Mouse (Mus musculus): Measurements from ENCODE around the gene Rdh8. TPM values are rescaled to one million over a fixed set of nuclear protein-coding genes. Genes with fewer than 3 reads are reported as not detected.

The Rdh8 gene
- total and polyA plus RNA-seq, 2 experiments from 2014 or later, result not detected

DNA sequence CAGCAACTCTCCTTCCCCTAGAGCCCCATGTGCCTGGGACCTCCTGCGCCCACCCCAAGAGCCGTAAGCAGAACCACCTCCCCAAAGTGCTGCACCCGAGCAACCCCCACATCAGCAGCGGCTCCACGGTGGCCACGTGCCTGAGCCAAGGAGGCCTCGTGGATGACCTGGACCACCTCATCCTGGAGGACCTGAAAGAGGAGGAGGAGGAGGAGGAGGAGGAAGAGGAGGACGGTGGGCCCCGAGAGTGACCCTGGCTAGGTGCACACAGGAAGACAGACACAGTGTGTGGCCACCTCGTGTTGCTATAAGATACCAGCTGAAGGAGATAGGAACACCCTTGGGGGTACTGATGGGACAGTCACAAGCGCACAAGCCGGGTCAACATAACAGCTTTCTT lies 55.2 kb downstream of the Rdh8 start:
- H3K9ac ChIP-seq, result no peak overlapping the region
- 95% methylated on average over 12 of the region's 12 CpGs for WGBS
- H3K36me3 ChIP-seq (ENCODE audit: insufficient read depth), result no peaks in the 10 kb centered on the region
- no peak overlapping the region for H3K4me2 ChIP-seq (ENCODE audit: low read depth)
- peaks cover 21% of the 10 kb centered on the region for H3K27me3 ChIP-seq (ENCODE audit: insufficient read depth, low read length)
- no peaks in the 10 kb centered on the region for H3K9me3 ChIP-seq (ENCODE audit: low read length)
- H3K4me3 ChIP-seq (ENCODE audit: low read depth, low read length), result no peak overlapping the region
- no peak for DNase-seq
- no peak for TF ChIP-seq CTCF (IDR thresholded peaks at IDR 0.05; ENCODE audit: low read depth)
- no peak for ATAC-seq
- no peak overlapping the region for H3K27ac ChIP-seq (ENCODE audit: low read depth, low read length)
- H3K4me1 ChIP-seq (ENCODE audit: insufficient read depth), result peaks cover 6% of the 10 kb centered on the region; the same call in 1 of the 2 replicates

- Histone ChIP-seq H3K4me1 (ENCODE audit: insufficient read depth) (peaks cover 6% of the 10 kb centered on the region; the same call in 1 of the 2 replicates), H3K36me3 (ENCODE audit: insufficient read depth) (no peaks in the 10 kb centered on the region), H3K9me3 (ENCODE audit: low read length) (no peaks in the 10 kb centered on the region), H3K27me3 (ENCODE audit: insufficient read depth, low read length) (peaks cover 6% of the 10 kb centered on the region; the same call in 1 of the 2 replicates), H3K4me3 (ENCODE audit: low read depth, low read length) (no peak overlapping the region), H3K4me2 (ENCODE audit: low read depth) (no peak overlapping the region), H3K27ac (ENCODE audit: low read depth, low read length) (no peak overlapping the region), H3K9ac (no peak overlapping the region)
- 66% methylated on average over 23 of the region's 23 CpGs for WGBS
- DNase-seq (no peak), ATAC-seq (no peak)
- no peak for TF ChIP-seq CTCF (IDR thresholded peaks at IDR 0.05; ENCODE audit: low read depth)
Measured at GRCm38 (mm10) chr9:20875021-20875790, 56.9 kb downstream of the Rdh8 start.

Other genes starting within 250 kb of the Rdh8 start
- gene Zfp846, start 237.2 kb upstream of the Rdh8 start, total RNA-seq (2014; rRNA removed), result 35.5 and 38.4 TPM in 2 replicates
- gene Zfp846, start 237.2 kb upstream of the Rdh8 start, polyA plus RNA-seq (2015; fragmentation: Nextera tagmentation; extraction: Ambion mirVana), result 25.9 and 38.9 TPM in 2 replicates
- gene Ubl5, start 175.6 kb upstream of the Rdh8 start, total RNA-seq (2014; rRNA removed), result 166 and 215 TPM in 2 replicates
- 533 and 690 TPM in 2 replicates for gene Ubl5, start 175.6 kb upstream of the Rdh8 start, polyA plus RNA-seq (2015; fragmentation: Nextera tagmentation; extraction: Ambion mirVana)
- 15.6 and 18.7 TPM in 2 replicates for gene Fbxl12, start 173.7 kb upstream of the Rdh8 start, total RNA-seq (2014; rRNA removed)
- 12.5 and 13.4 TPM in 2 replicates for gene Fbxl12, start 173.7 kb upstream of the Rdh8 start, polyA plus RNA-seq (2015; fragmentation: Nextera tagmentation; extraction: Ambion mirVana)
- 38.8 and 46.6 TPM in 2 replicates for gene Pin1, start 166.4 kb upstream of the Rdh8 start, total RNA-seq (2014; rRNA removed)
- gene Pin1, start 166.4 kb upstream of the Rdh8 start, polyA plus RNA-seq (2015; fragmentation: Nextera tagmentation; extraction: Ambion mirVana), result 62.0 and 76.0 TPM in 2 replicates
- gene Olfm2, start 72.2 kb upstream of the Rdh8 start, total RNA-seq (2014; rRNA removed), result 251 and 263 TPM in 2 replicates
- 210 and 249 TPM in 2 replicates for gene Olfm2, start 72.2 kb upstream of the Rdh8 start, polyA plus RNA-seq (2015; fragmentation: Nextera tagmentation; extraction: Ambion mirVana)
- 1.2 and 3.7 TPM in 2 replicates for gene Col5a3, start 3.4 kb upstream of the Rdh8 start, total RNA-seq (2014; rRNA removed)
- gene Col5a3, start 3.4 kb upstream of the Rdh8 start, polyA plus RNA-seq (2015; fragmentation: Nextera tagmentation; extraction: Ambion mirVana), result 0.40 TPM in 2 replicates
- gene A230050P20Rik, start 50.1 kb downstream of the Rdh8 start, total RNA-seq (2014; rRNA removed), result 18.0 and 22.1 TPM in 2 replicates
- 5.0 and 19.6 TPM in 2 replicates for gene A230050P20Rik, start 50.1 kb downstream of the Rdh8 start, polyA plus RNA-seq (2015; fragmentation: Nextera tagmentation; extraction: Ambion mirVana)
- 8.6 and 13.8 TPM in 2 replicates for gene Angptl6, start 61.2 kb downstream of the Rdh8 start, total RNA-seq (2014; rRNA removed)
- 16.4 and 20.6 TPM in 2 replicates for gene Angptl6, start 61.2 kb downstream of the Rdh8 start, polyA plus RNA-seq (2015; fragmentation: Nextera tagmentation; extraction: Ambion mirVana)
- 55.5 and 72.4 TPM in 2 replicates for gene Ppan, start 69.7 kb downstream of the Rdh8 start, total RNA-seq (2014; rRNA removed)
- 40.7 and 43.1 TPM in 2 replicates for gene Ppan, start 69.7 kb downstream of the Rdh8 start, polyA plus RNA-seq (2015; fragmentation: Nextera tagmentation; extraction: Ambion mirVana)
- 129 and 137 TPM in 2 replicates for gene Eif3g, start 80.1 kb downstream of the Rdh8 start, total RNA-seq (2014; rRNA removed)
- gene Eif3g, start 80.1 kb downstream of the Rdh8 start, polyA plus RNA-seq (2015; fragmentation: Nextera tagmentation; extraction: Ambion mirVana), result 232 and 242 TPM in 2 replicates
- gene Dnmt1, start 141.4 kb downstream of the Rdh8 start, total RNA-seq (2014; rRNA removed), result 83.1 and 101 TPM in 2 replicates
- 36.2 and 39.9 TPM in 2 replicates for gene Dnmt1, start 141.4 kb downstream of the Rdh8 start, polyA plus RNA-seq (2015; fragmentation: Nextera tagmentation; extraction: Ambion mirVana)
- 3.7 and 4.0 TPM in 2 replicates for gene S1pr2, start 158.3 kb downstream of the Rdh8 start, total RNA-seq (2014; rRNA removed)
- gene S1pr2, start 158.3 kb downstream of the Rdh8 start, polyA plus RNA-seq (2015; fragmentation: Nextera tagmentation; extraction: Ambion mirVana), result 5.1 and 5.7 TPM in 2 replicates
- 59.9 and 77.8 TPM in 2 replicates for gene Mrpl4, start 184.2 kb downstream of the Rdh8 start, total RNA-seq (2014; rRNA removed)
- 101 and 111 TPM in 2 replicates for gene Mrpl4, start 184.2 kb downstream of the Rdh8 start, polyA plus RNA-seq (2015; fragmentation: Nextera tagmentation; extraction: Ambion mirVana)
- gene Icam1, start 197.5 kb downstream of the Rdh8 start, total RNA-seq (2014; rRNA removed), result 3.2 and 3.7 TPM in 2 replicates
- 3.1 and 3.6 TPM in 2 replicates for gene Icam1, start 197.5 kb downstream of the Rdh8 start, polyA plus RNA-seq (2015; fragmentation: Nextera tagmentation; extraction: Ambion mirVana)
- not detected in 2 replicates for gene Icam4, start 210.9 kb downstream of the Rdh8 start, total RNA-seq (2014; rRNA removed)
- gene Icam4, start 210.9 kb downstream of the Rdh8 start, polyA plus RNA-seq (2015; fragmentation: Nextera tagmentation; extraction: Ambion mirVana), result not detected in 2 replicates
- 17.2 and 19.4 TPM in 2 replicates for gene Icam5, start 213.6 kb downstream of the Rdh8 start, total RNA-seq (2014; rRNA removed)
- gene Icam5, start 213.6 kb downstream of the Rdh8 start, polyA plus RNA-seq (2015; fragmentation: Nextera tagmentation; extraction: Ambion mirVana), result 8.2 and 10.3 TPM in 2 replicates
- not detected in 2 replicates for gene Zglp1, start 248.6 kb downstream of the Rdh8 start, total RNA-seq (2014; rRNA removed)
- gene Zglp1, start 248.6 kb downstream of the Rdh8 start, polyA plus RNA-seq (2015; fragmentation: Nextera tagmentation; extraction: Ambion mirVana), result 0.56 and 0.84 TPM in 2 replicates